Mouse (Mus musculus) CH12.LX (cell line): Measurements from ENCODE around the gene Pfkfb3. TPM values are rescaled to one million over a fixed set of nuclear protein-coding genes. Genes with fewer than 3 reads are reported as not detected.

ENCODE experiments used
- DNase-seq: peaks from one replicate; pipeline ENCODE4 v3.0.0-alpha.2; 2013; ENCODE audit errors: extremely low read depth
- H3K27ac ChIP-seq: 2 replicates; pipeline ENCODE4 v1.5.1; 2012; ENCODE audit warnings: low read depth, mild to moderate bottlenecking, control low read depth, moderate library complexity; ENCODE audit not compliant: insufficient read depth
- H3K27me3 ChIP-seq: replicated peaks from 2 replicates; pipeline ENCODE3; 2012; ENCODE audit warnings: inconsistent platforms
- H3K36me3 ChIP-seq, 2 experiments: replicated peaks in 1 of 2; 2 replicates each; pipeline versions ENCODE3 to v1.6.1; 2012; ENCODE audit warnings: inconsistent platforms in 1 of 2, low read length in 1 of 2, mild to moderate bottlenecking in 1 of 2, mixed read lengths in 1 of 2, moderate library complexity in 1 of 2; ENCODE audit not compliant: control insufficient read depth in 1 of 2, insufficient read depth in 1 of 2
- H3K4me1 ChIP-seq, 2 experiments: 2 replicates each; pipeline ENCODE4 v1.6.1; 2012; ENCODE audit warnings: inconsistent platforms in 1 of 2, moderate library complexity in 1 of 2; ENCODE audit not compliant: insufficient read depth in 2 of 2, control insufficient read depth in 1 of 2
- H3K4me2 ChIP-seq: 2 replicates; pipeline ENCODE4 v1.6.1; 2012; ENCODE audit warnings: low read depth, mild to moderate bottlenecking, control low read depth; ENCODE audit not compliant: poor library complexity, insufficient read depth, severe bottlenecking
- H3K4me3 ChIP-seq, 3 experiments: fragments of 150-350 bp in 1 of 3; sonication (generic) in 1 of 3; replicated peaks in 1 of 3; 2 replicates each; pipeline versions ENCODE3 to v1.5.1; 2011 to 2012; ENCODE audit warnings: low read depth in 2 of 3, low read length in 2 of 3, mild to moderate bottlenecking in 2 of 3, moderate library complexity in 2 of 3, control low read depth in 1 of 3, improper control_type of control experiment in 1 of 3, inconsistent platforms in 1 of 3, mixed read lengths in 1 of 3; ENCODE audit not compliant: poor library complexity in 1 of 3
- H3K79me2 ChIP-seq: replicated peaks from 2 replicates; pipeline ENCODE4 v1.6.1; 2012; ENCODE audit warnings: mild to moderate bottlenecking, moderate library complexity; ENCODE audit not compliant: control insufficient read depth, poor library complexity, insufficient read depth, severe bottlenecking; ENCODE audit errors: extremely low read depth
- H3K9ac ChIP-seq: 2 replicates; pipeline ENCODE4 v1.6.1; 2012; ENCODE audit warnings: low read depth, mild to moderate bottlenecking, control low read depth, moderate library complexity; ENCODE audit not compliant: insufficient read depth
- H3K9me3 ChIP-seq: replicated peaks from 2 replicates; pipeline ENCODE3; 2012; ENCODE audit warnings: low read length, inconsistent platforms, mixed read lengths
- CHD1 ChIP-seq: IDR thresholded peaks from 2 replicates; pipeline ENCODE4 v1.6.1; 2012; ENCODE audit warnings: low read depth, low read length, improper control_type of control experiment, inconsistent platforms
- HCFC1 ChIP-seq: IDR thresholded peaks from 2 replicates; pipeline ENCODE4 v1.6.1; 2012; ENCODE audit warnings: low read depth, mild to moderate bottlenecking, inconsistent platforms, low read length, improper control_type of control experiment
- JUN ChIP-seq: IDR thresholded peaks from 2 replicates; pipeline ENCODE4 v1.6.1; 2011; ENCODE audit warnings: low read depth, mild to moderate bottlenecking, low read length, improper control_type of control experiment, moderate library complexity; ENCODE audit not compliant: insufficient read depth
- JUND ChIP-seq: conservative IDR thresholded peaks from 2 replicates; pipeline ENCODE4 v1.6.1; 2011; ENCODE audit warnings: low read depth, low read length, improper control_type of control experiment
- KAT2A ChIP-seq: IDR thresholded peaks from 2 replicates; pipeline ENCODE4 v1.6.1; 2012; ENCODE audit warnings: low read length, improper control_type of control experiment, inconsistent platforms; ENCODE audit not compliant: insufficient replicate concordance
- MAX ChIP-seq: IDR thresholded peaks from 2 replicates; pipeline ENCODE4 v1.6.1; 2011; ENCODE audit warnings: low read length, improper control_type of control experiment
- MEF2A ChIP-seq: IDR thresholded peaks from 2 replicates; pipeline ENCODE4 v1.6.1; 2014; ENCODE audit warnings: low read depth, mild to moderate bottlenecking, inconsistent platforms, low read length, improper control_type of control experiment, borderline replicate concordance
- MYC ChIP-seq: IDR thresholded peaks from 2 replicates; pipeline ENCODE4 v1.6.1; 2011; ENCODE audit warnings: low read depth, mild to moderate bottlenecking, improper control_type of control experiment, low read length
- NRF1 ChIP-seq: IDR thresholded peaks from 2 replicates; pipeline ENCODE4 v1.6.1; 2014; ENCODE audit warnings: low read depth, mild to moderate bottlenecking, inconsistent platforms, low read length, improper control_type of control experiment, moderate library complexity
- POLR2A ChIP-seq: IDR thresholded peaks from 2 replicates; pipeline ENCODE4 v1.6.1; 2011; ENCODE audit warnings: low read depth, mild to moderate bottlenecking, improper control_type of control experiment, low read length
- POLR2AphosphoS2 ChIP-seq: IDR thresholded peaks from 2 replicates; pipeline ENCODE4 v1.6.1; 2011; ENCODE audit warnings: low read depth, low read length, improper control_type of control experiment
- RAD21 ChIP-seq: IDR thresholded peaks from 2 replicates; pipeline ENCODE4 v1.6.1; 2011; ENCODE audit warnings: low read depth, mild to moderate bottlenecking, low read length, improper control_type of control experiment, moderate library complexity
- SIN3A ChIP-seq: IDR thresholded peaks from 2 replicates; pipeline ENCODE4 v1.6.1; 2012; ENCODE audit warnings: low read length, improper control_type of control experiment, inconsistent platforms
- TCF12 ChIP-seq: IDR thresholded peaks from 2 replicates; pipeline ENCODE4 v1.6.1; 2014; ENCODE audit warnings: low read depth, mild to moderate bottlenecking, inconsistent platforms, low read length, improper control_type of control experiment
- UBTF ChIP-seq: IDR thresholded peaks from 2 replicates; pipeline ENCODE4 v1.6.1; 2012; ENCODE audit warnings: low read depth, mild to moderate bottlenecking, inconsistent platforms, low read length, improper control_type of control experiment, moderate library complexity
- USF2 ChIP-seq: conservative IDR thresholded peaks from 2 replicates; pipeline ENCODE4 v1.6.1; 2011; ENCODE audit warnings: low read depth, low read length, improper control_type of control experiment
- ZC3H11A ChIP-seq: IDR thresholded peaks from 2 replicates; pipeline ENCODE4 v1.6.1; 2012; ENCODE audit warnings: low read depth, mild to moderate bottlenecking, inconsistent platforms, low read length, improper control_type of control experiment
- ZMIZ1 ChIP-seq: IDR thresholded peaks from 2 replicates; pipeline ENCODE4 v1.6.1; 2012; ENCODE audit warnings: low read depth, mild to moderate bottlenecking, inconsistent platforms, low read length, improper control_type of control experiment
- ZNF384 ChIP-seq: IDR thresholded peaks from 2 replicates; pipeline ENCODE4 v1.6.1; 2012; ENCODE audit warnings: low read depth, low read length, improper control_type of control experiment, inconsistent platforms
- dilution Hi-C: fragments of 300-500 bp; cut with MboI; formaldehyde crosslinking; loops from 2 replicates; pipeline ENCODE4 v1.14.3; 2020; ENCODE audit warnings: low sequenced_read_pairs; ENCODE audit not compliant: extremely low pct_unique_long_range_greater_than_20kb, extremely low pct_ligation_motif_present
- in situ Hi-C: fragments of 300-500 bp; cut with MboI; formaldehyde crosslinking; loops from 3 replicates; pipeline ENCODE4 v1.14.3; 2019; ENCODE audit warnings: low sequenced_read_pairs, low pct_ligation_motif_present, low pct_unique_long_range_greater_than_20kb, mixed read lengths
- polyA plus RNA-seq: library from polyadenylated mRNA; unstranded; fragments of >175 nt; gene quantifications from 2 replicates; pipeline ENCODE4 v1.2.1, GENCODE M21; 2012; ENCODE audit warnings: low read depth; ENCODE audit not compliant: insufficient read length
- total RNA-seq, 2 experiments: library from RNA; depleted of rRNA; stranded (reverse); fragments of 300-350 nt in 1 of 2; fragments of >200 nt in 1 of 2; gene quantifications; 2 replicates each; pipeline ENCODE4 v1.2.3; 2012 to 2014

Gene Pfkfb3
- total and polyA plus RNA-seq, 3 experiments: 6.5 to 17.2 (median 6.7) TPM

DNA sequence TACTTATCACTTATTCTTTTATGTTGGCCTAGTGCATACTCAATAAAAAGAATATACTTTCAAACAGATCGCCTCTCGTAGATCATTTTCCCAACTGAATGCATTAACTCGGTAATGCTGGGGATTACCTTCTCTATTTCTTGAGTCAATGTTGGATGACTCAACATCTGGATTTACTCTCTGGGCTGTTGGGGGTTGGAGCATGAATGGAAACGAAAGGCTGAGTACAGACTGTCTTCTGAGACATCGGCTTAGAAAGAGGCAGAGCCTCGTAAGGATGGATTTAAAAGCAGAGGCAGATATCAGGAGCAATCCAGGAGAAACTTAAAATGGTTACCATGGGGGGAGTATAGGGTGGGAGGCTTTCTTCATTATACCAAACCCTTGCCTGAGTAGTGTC is 24.3 kb upstream of the Pfkfb3 start:
- Histone ChIP-seq H3K79me2 (no peaks in the 10 kb centered on the region), H3K9ac (no peak overlapping the region), H3K4me1 (no peaks in the 10 kb centered on the region), H3K4me2 (no peak overlapping the region), H3K27me3 (no peaks in the 10 kb centered on the region), H3K9me3 (peaks cover 13% of the 10 kb centered on the region), H3K27ac (no peak overlapping the region), H3K36me3 (peaks cover 8 to 12% of the 10 kb centered on the region in 2 experiments), H3K4me3 (no peak overlapping the region)
- TF ChIP-seq MEF2A (no peak), POLR2A (no peak), MYC (no peak), ZMIZ1 (no peak), CHD1 (no peak)
- dilution Hi-C loops (no loop called here), in situ Hi-C loops (no loop called here)
- DNase-seq: no peak

DNA sequence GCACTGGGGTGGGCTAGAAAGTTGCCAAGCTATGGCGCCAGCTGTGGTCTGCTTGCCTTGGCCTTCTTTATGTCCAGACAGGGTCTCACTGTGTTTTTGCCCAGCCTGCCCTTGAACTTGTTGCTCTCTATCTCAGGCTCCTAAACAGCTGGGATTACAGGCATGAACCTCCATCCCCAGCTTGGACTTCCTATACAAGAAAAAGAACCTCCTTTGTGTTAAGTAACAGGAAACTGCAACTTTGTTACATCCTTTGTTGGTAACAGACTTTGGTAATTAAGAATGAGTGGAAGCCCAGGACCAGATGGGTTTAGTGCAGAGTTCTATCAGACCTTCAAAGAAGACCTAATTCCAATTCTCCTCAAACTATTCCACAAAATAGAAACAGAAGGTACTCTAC is 19.8 kb upstream of the Pfkfb3 start:
- H3K27me3 ChIP-seq: no peaks in the 10 kb centered on the region
- H3K9me3 ChIP-seq: no peaks in the 10 kb centered on the region
- in situ Hi-C loops (no loop called here), dilution Hi-C loops (no loop called here)
- H3K4me1 ChIP-seq: no peaks in the 10 kb centered on the region
- no peak overlapping the region for H3K27ac ChIP-seq
- no peak overlapping the region for H3K4me3 ChIP-seq
- H3K36me3 ChIP-seq: no peaks in the 10 kb centered on the region
- TF ChIP-seq ZC3H11A (no peak), TCF12 (no peak), HCFC1 (no peak), ZNF384 (no peak), POLR2AphosphoS2 (no peak), UBTF (no peak), MAX (no peak), USF2 (no peak), RAD21 (no peak), JUND (no peak), SIN3A (no peak), KAT2A (no peak), NRF1 (no peak), JUN (no peak), CHD1 (no peak)
- DNase-seq: no peak
- H3K4me2 ChIP-seq: no peak overlapping the region
- H3K79me2 ChIP-seq: no peaks in the 10 kb centered on the region
- H3K9ac ChIP-seq: no peak overlapping the region
